Mouse (Mus musculus): ENCODE results near the gene Klra5.
"Not testable (repeated sequence)": the region's sequence is repeated elsewhere in the genome, so short reads cannot be mapped to it uniquely, and the experiment has no call there.

The Klra5 gene

GRCm38 (mm10) chr6:129917476-129917946 lies at the start of gene Klra5:
Klra5 (minus strand) TSS chr6:129917650.
- not testable (repeated sequence) for DNase-seq (ENCODE audit: low spot score in 2 of 2)

- no peak for DNase-seq (ENCODE audit: low spot score in 2 of 2)
Observed at GRCm38 (mm10) chr6:129916996-129917395, 454 bp downstream of the Klra5 start.

- no peak for DNase-seq (ENCODE audit: low spot score in 2 of 2)
Observed at GRCm38 (mm10) chr6:129882525-129882924, 34.9 kb downstream of the Klra5 start.

- DNase-seq (ENCODE audit: low spot score in 2 of 2), result no peak
Observed at GRCm38 (mm10) chr6:129876549-129876948, 40.9 kb downstream of the Klra5 start, which contains the start of gene Klra17. Klra17 (minus strand) TSS chr6:129876672.

- not testable (repeated sequence) for DNase-seq (ENCODE audit: low spot score in 2 of 2)
Observed at GRCm38 (mm10) chr6:129862349-129862748, 55.1 kb downstream of the Klra5 start, which contains the start of gene Gm17631. Gm17631 (plus strand) TSS chr6:129862649.
